Mouse (Mus musculus) gastrocnemius, postnatal 4 days (tissue): ENCODE data around the gene Cog3. TPM values are rescaled to one million over a fixed set of nuclear protein-coding genes. Genes with fewer than 3 reads are reported as not detected.

Source experiments
- DNase-seq, 2 experiments: peaks; one replicate each; pipeline ENCODE4 v3.0.0; 2021 to 2022; ENCODE audit warnings: low spot score in 2 of 2, mixed read lengths in 2 of 2
- total RNA-seq, 2 experiments: library from RNA; stranded (reverse); gene quantifications; 2 replicates each; pipeline ENCODE4 v1.2.3; 2021

Gene Cog3
- total RNA-seq, 2 experiments from 2014 or later, result 18.0 to 18.3 TPM

GRCm38 (mm10) chr14:75706647-75707046 is 47.7 kb downstream of the Cog3 start:
- no peak for DNase-seq

- no peak for DNase-seq
Observed at GRCm38 (mm10) chr14:75697928-75698327, 56.4 kb downstream of the Cog3 start.

DNA sequence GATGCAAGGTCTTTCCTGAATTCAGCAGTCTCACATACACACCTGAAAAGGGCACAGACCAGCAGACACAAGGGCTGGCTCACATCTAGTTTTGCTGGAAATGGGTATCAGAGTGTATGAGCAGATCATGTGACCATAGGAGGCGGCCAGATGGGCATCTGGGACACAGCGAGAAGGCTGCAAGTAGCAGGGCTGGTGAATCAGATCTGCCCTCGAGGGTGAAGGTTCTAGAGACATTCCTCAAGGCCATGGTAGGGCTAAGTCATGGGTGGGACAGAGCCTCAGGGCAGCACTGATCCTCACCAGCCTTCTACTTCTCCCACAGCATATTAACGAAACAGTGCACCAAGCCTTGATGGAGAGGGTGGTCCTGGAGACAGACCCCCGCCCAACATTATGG is 58.2 kb downstream of the Cog3 start:
- no peak for DNase-seq

DNA sequence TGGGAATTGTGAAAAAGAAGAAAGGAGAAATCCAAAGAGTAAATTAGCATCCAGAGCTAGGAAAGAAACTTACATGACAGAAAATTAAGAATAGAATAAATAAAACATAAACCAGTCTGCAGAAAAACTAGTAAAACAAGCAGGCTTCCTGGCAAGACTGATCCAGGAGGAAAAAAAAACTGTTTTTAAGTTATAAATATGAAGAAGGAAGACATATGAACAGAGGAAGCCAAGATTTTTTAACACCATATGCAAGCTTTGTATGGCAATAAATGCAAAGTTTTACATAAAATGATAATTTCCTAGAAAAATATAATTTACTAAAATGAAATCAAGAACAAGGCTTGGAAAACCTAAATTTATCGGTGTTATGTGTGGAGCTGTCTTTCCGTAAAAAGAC is 63.9 kb downstream of the Cog3 start:
- DNase-seq, result no peak

- DNase-seq, result no peak
Observed at GRCm38 (mm10) chr14:75676316-75676715, 78.0 kb downstream of the Cog3 start.

GRCm38 (mm10) chr14:75669085-75669645 is 85.2 kb downstream of the Cog3 start:
- DNase-seq, result no peak

GRCm38 (mm10) chr14:75665430-75666180 is 88.7 kb downstream of the Cog3 start:
- DNase-seq, result no peak

DNA sequence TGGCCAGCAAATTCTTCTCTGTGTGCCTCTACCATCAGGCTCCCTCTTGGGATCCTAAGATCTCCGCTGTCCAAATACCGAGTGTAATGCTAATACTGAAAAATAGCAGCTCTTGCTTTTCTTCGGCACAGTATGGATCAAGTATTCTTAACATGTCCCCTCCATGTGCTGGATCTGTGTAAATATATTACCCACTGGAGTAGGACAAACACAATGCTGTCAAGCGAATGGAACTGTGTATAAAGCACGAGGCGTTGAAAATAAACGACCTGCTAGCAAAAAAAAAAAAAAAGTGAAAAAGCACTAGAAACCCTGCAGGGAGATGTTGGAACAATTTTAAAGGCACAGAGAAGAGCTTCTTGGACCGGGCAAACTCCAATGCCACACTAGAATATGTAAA is 92.8 kb downstream of the Cog3 start:
- DNase-seq, result no peak

GRCm38 (mm10) chr14:75660936-75661335 is 93.4 kb downstream of the Cog3 start:
- DNase-seq, result no peak

Other genes starting within 250 kb of the Cog3 start
- not detected for gene Spert, start 161.4 kb downstream of the Cog3 start, total RNA-seq
- not detected for gene Erich6b, start 112.3 kb downstream of the Cog3 start, total RNA-seq
- gene Slc25a30, start 32.5 kb upstream of the Cog3 start, total RNA-seq, result 10 to 100 TPM in 1 of 2 experiments, 1 to 10 TPM in 1; 9.4 to 11.0 TPM
- gene Tpt1, start 90.6 kb upstream of the Cog3 start, total RNA-seq, result 1,000 to 10,000 TPM; 3,882 to 3,909 TPM
- gene Kctd4, start 200.5 kb upstream of the Cog3 start, total RNA-seq, result under 1 TPM; 0.12 to 0.18 TPM